Mouse (Mus musculus): ENCODE results near the gene Rpl23. TPM values are rescaled to one million over a fixed set of nuclear protein-coding genes. Genes with fewer than 3 reads are reported as not detected.

Rpl23 gene
- polyA plus RNA-seq, 1 experiment from 2014 or later: 314 TPM

GRCm38 (mm10) chr11:97779968-97780701, 2.1 kb downstream of the Rpl23 start:
- peak overlapping the region; percentile 98; the same call in 1 of the 2 replicates for H3K9ac ChIP-seq (replicated peaks)
- WGBS: 80% methylated on average over 2 of the region's 2 CpGs
- H3K4me2 ChIP-seq: peak overlapping the region; percentile 71
- peaks cover 50% of the 10 kb centered on the region for H3K36me3 ChIP-seq
- ATAC-seq (ENCODE audit: low FRiP score): no peak
- peaks cover 32% of the 10 kb centered on the region for H3K4me1 ChIP-seq
- no peaks in the 10 kb centered on the region for H3K9me3 ChIP-seq (replicated peaks)
- no peak overlapping the region for H3K27ac ChIP-seq (replicated peaks)
- H3K27me3 ChIP-seq (replicated peaks): no peaks in the 10 kb centered on the region
- peak overlapping the region; percentile 96 for H3K4me3 ChIP-seq (replicated peaks)

DNA sequence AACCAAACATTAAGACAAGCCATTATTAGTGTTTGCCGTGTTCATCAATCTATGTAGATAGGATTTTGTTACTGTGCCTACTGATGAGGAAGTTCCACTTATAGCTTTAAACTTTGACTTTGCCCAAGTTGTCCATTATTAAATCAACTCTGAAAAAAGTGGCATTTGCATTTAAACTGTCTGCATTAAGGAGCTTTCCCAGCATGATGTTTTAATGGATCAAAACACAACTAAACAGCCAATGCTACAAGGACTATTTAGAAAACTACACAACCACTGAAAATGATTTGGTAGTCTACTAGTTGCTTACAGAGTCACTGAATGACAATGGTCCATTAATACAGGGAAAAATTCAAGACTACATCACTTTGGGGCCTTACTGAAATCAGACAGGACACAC, 3.3 kb downstream of the Rpl23 start:
- Histone ChIP-seq H3K4me2 (no peak overlapping the region), H3K27ac (replicated peaks) (no peak overlapping the region), H3K36me3 (peaks cover 50% of the 10 kb centered on the region), H3K9ac (replicated peaks) (no peak overlapping the region), H3K27me3 (replicated peaks) (no peaks in the 10 kb centered on the region), H3K4me1 (peaks cover 32% of the 10 kb centered on the region), H3K4me3 (replicated peaks) (no peak overlapping the region), H3K9me3 (replicated peaks) (no peaks in the 10 kb centered on the region)
- ATAC-seq (ENCODE audit: low FRiP score): no peak
- 91% methylated on average over 1 of the region's 1 CpGs for WGBS

- ATAC-seq (ENCODE audit: low FRiP score): no peak
- Histone ChIP-seq H3K4me3 (replicated peaks) (no peak overlapping the region), H3K9ac (replicated peaks) (no peak overlapping the region), H3K9me3 (replicated peaks) (no peaks in the 10 kb centered on the region), H3K36me3 (peaks cover 50% of the 10 kb centered on the region), H3K4me1 (peaks cover 24% of the 10 kb centered on the region), H3K27me3 (replicated peaks) (no peaks in the 10 kb centered on the region), H3K4me2 (no peak overlapping the region), H3K27ac (replicated peaks) (no peak overlapping the region)
- WGBS: 47% methylated on average over 2 of the region's 2 CpGs
Observed at GRCm38 (mm10) chr11:97777129-97777529, 5.1 kb downstream of the Rpl23 start.

- no peak overlapping the region for H3K9ac ChIP-seq (replicated peaks)
- H3K27me3 ChIP-seq (replicated peaks): no peaks in the 10 kb centered on the region
- H3K9me3 ChIP-seq (replicated peaks): no peaks in the 10 kb centered on the region
- no peak overlapping the region for H3K27ac ChIP-seq (replicated peaks)
- H3K36me3 ChIP-seq: peaks cover 50% of the 10 kb centered on the region
- 58% methylated on average over 5 of the region's 5 CpGs for WGBS
- no peak for ATAC-seq (ENCODE audit: low FRiP score)
- peaks cover 24% of the 10 kb centered on the region for H3K4me1 ChIP-seq
- H3K4me2 ChIP-seq: no peak overlapping the region
- H3K4me3 ChIP-seq (replicated peaks): no peak overlapping the region
Observed at GRCm38 (mm10) chr11:97776497-97777128, 5.6 kb downstream of the Rpl23 start.

GRCm38 (mm10) chr11:97775808-97776496, 6.3 kb downstream of the Rpl23 start, which contains the start of gene 1700001P01Rik:
1700001P01Rik (minus strand) TSS chr11:97775918.
- H3K27me3 ChIP-seq (replicated peaks): no peaks in the 10 kb centered on the region
- no peak for ATAC-seq (ENCODE audit: low FRiP score)
- H3K4me2 ChIP-seq: no peak within 1 kb of the TSS
- no peak within 1 kb of the TSS for H3K27ac ChIP-seq (replicated peaks)
- no peak within 1 kb of the TSS for H3K4me3 ChIP-seq (replicated peaks)
- H3K9ac ChIP-seq (replicated peaks): no peak within 1 kb of the TSS
- peaks cover 49% of the 10 kb centered on the region for H3K36me3 ChIP-seq
- H3K9me3 ChIP-seq (replicated peaks): no peaks in the 10 kb centered on the region
- H3K4me1 ChIP-seq: peaks cover 19% of the 10 kb centered on the region
- WGBS: 39% methylated on average over 17 of the region's 17 CpGs

- no peak overlapping the region for H3K27ac ChIP-seq (replicated peaks)
- no peak overlapping the region for H3K4me3 ChIP-seq (replicated peaks)
- ATAC-seq (ENCODE audit: low FRiP score): no peak
- H3K9ac ChIP-seq (replicated peaks): no peak overlapping the region
- H3K4me2 ChIP-seq: no peak overlapping the region
- no peaks in the 10 kb centered on the region for H3K27me3 ChIP-seq (replicated peaks)
- H3K4me1 ChIP-seq: peaks cover 11% of the 10 kb centered on the region
- H3K36me3 ChIP-seq: peaks cover 42% of the 10 kb centered on the region
- H3K9me3 ChIP-seq (replicated peaks): no peaks in the 10 kb centered on the region
- WGBS: 80% methylated on average over 13 of the region's 13 CpGs
Observed at GRCm38 (mm10) chr11:97775186-97775585, 7.1 kb downstream of the Rpl23 start.

DNA sequence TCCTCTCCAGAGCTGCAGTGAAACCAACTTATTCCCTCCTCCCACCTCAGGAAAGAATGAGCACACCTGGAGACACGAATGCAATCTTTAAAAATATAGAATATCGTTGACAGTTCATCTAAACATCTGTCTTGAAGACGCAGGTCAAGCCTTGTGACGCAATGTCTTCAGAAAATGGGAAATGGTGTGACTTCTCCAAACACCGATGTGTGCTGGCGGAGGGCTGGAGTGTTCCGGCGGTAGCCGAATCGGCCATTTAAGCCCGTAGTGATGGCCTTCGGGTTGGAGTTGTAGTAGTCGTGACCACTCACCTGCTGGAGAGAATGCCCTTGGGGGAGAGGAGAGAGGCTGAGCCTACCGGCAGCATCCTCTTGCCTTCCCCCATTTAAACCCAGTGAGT, 10.8 kb downstream of the Rpl23 start:
- Histone ChIP-seq H3K4me1 (peaks cover 4% of the 10 kb centered on the region; the same call in 1 of the 2 replicates), H3K9ac (replicated peaks) (no peak overlapping the region), H3K36me3 (peaks cover 7% of the 10 kb centered on the region), H3K9me3 (replicated peaks) (no peaks in the 10 kb centered on the region), H3K27me3 (replicated peaks) (no peaks in the 10 kb centered on the region), H3K27ac (replicated peaks) (no peak overlapping the region), H3K4me2 (no peak overlapping the region), H3K4me3 (replicated peaks) (no peak overlapping the region)
- no peak for ATAC-seq (ENCODE audit: low FRiP score)
- 82% methylated on average over 14 of the region's 14 CpGs for WGBS

DNA sequence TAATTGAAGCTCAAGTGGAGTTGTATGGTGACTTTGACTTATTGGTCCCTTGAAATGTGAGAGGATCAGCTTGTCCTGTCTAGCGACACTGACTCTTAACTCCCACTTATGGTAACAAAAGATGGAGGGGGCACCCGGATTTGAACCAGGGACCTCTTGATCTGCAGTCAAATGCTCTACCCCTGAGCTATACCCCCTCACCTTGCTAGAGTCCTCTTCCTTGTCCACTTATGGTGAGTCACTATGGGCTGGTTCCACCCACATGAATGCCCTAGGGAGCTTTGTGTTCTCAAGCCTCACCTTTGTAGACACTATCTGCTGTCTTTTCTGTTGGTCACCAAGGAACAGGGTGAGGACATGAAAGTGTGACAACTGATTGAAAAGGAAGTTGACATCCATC, 12.5 kb downstream of the Rpl23 start:
- Histone ChIP-seq H3K4me2 (no peak overlapping the region), H3K9ac (replicated peaks) (no peak overlapping the region), H3K27ac (replicated peaks) (no peak overlapping the region), H3K4me3 (replicated peaks) (no peak overlapping the region), H3K36me3 (no peaks in the 10 kb centered on the region), H3K27me3 (replicated peaks) (no peaks in the 10 kb centered on the region), H3K4me1 (peaks cover 17% of the 10 kb centered on the region), H3K9me3 (replicated peaks) (no peaks in the 10 kb centered on the region)
- WGBS: 39% methylated on average over 2 of the region's 2 CpGs
- no peak for ATAC-seq (ENCODE audit: low FRiP score)

DNA sequence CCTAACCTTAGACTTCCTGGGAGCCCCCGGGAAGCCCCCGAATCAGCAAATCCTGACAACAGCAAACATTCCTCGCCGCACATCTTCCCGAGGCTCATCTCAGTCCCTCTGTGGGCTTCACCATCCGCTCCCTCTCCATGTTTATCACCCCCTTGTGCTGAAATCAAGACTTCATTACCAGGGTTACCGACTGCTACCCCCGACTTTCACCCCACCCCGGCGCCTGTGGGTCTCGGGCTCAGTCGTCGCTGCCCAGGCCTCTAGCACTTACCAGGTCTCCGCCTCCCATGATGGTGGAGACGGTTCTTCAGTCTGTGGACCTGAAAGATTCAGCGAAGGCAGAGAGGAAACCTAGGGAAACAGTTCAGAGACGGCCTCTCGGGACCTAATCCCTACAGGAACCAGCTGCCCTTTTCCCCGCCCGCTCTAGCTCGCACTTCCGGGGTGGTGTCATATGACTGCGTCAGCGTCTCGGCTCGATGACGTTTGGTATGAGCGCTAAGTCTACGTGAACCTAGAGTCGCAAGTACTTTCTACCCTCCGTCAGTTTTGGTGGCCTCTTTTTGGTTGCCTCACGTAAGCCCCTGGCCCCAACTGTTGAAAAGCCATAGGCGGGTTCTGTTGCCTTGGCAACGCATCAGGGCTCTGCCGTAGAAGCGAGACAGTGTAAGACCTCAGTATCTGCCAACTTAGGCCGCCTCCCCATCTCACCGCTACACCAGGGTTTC, 15.9 kb downstream of the Rpl23 start, which contains the start of gene Cwc25:
Cwc25 (minus strand) TSS at position 403 of the 728 bp plus-strand sequence.
- under 1% methylated on average over 38 of the region's 38 CpGs for WGBS
- H3K4me1 ChIP-seq: peaks cover 23% of the 10 kb centered on the region
- no peaks in the 10 kb centered on the region for H3K9me3 ChIP-seq (replicated peaks)
- H3K36me3 ChIP-seq: peaks cover 22% of the 10 kb centered on the region
- peak within 1 kb of the TSS; percentile 92 for H3K27ac ChIP-seq (replicated peaks)
- peak within 1 kb of the TSS; percentile 82 for H3K4me3 ChIP-seq (replicated peaks)
- H3K4me2 ChIP-seq: peak within 1 kb of the TSS; percentile 81
- ATAC-seq (ENCODE audit: low FRiP score): peak; percentile 94
- no peaks in the 10 kb centered on the region for H3K27me3 ChIP-seq (replicated peaks)
- H3K9ac ChIP-seq (replicated peaks): peak within 1 kb of the TSS; percentile 88

- peaks cover 58% of the 10 kb centered on the region for H3K36me3 ChIP-seq
- ATAC-seq (ENCODE audit: low FRiP score): no peak
Observed at GRCm38 (mm10) chr11:97761638-97762037, 20.6 kb downstream of the Rpl23 start.

GRCm38 (mm10) chr11:97758942-97759341, 23.3 kb downstream of the Rpl23 start:
- Histone ChIP-seq H3K27me3 (replicated peaks) (no peaks in the 10 kb centered on the region), H3K4me2 (no peak overlapping the region), H3K36me3 (peaks cover 75% of the 10 kb centered on the region), H3K9me3 (replicated peaks) (no peaks in the 10 kb centered on the region), H3K27ac (replicated peaks) (no peak overlapping the region), H3K9ac (replicated peaks) (no peak overlapping the region), H3K4me1 (no peaks in the 10 kb centered on the region), H3K4me3 (replicated peaks) (no peak overlapping the region)
- no peak for ATAC-seq (ENCODE audit: low FRiP score)
- WGBS: 90% methylated on average over 6 of the region's 6 CpGs

More at GRCm38 (mm10) chr11:97761638-97762037, 20.6 kb downstream of the Rpl23 start:
- Histone ChIP-seq H3K27ac (replicated peaks) (no peak overlapping the region), H3K27me3 (replicated peaks) (no peaks in the 10 kb centered on the region), H3K9me3 (replicated peaks) (no peaks in the 10 kb centered on the region), H3K9ac (replicated peaks) (no peak overlapping the region), H3K4me2 (no peak overlapping the region), H3K4me1 (peaks cover 19% of the 10 kb centered on the region), H3K4me3 (replicated peaks) (no peak overlapping the region)
